Mouse (Mus musculus): ENCODE results near the gene Dapk1. TPM values are rescaled to one million over a fixed set of nuclear protein-coding genes. Genes with fewer than 3 reads are reported as not detected.
"Not testable (repeated sequence)": the region's sequence is repeated elsewhere in the genome, so short reads cannot be mapped to it uniquely, and the experiment has no call there.

The Dapk1 gene
- polyA plus RNA-seq, 1 experiment from 2014 or later, result 6.3 TPM

DNA sequence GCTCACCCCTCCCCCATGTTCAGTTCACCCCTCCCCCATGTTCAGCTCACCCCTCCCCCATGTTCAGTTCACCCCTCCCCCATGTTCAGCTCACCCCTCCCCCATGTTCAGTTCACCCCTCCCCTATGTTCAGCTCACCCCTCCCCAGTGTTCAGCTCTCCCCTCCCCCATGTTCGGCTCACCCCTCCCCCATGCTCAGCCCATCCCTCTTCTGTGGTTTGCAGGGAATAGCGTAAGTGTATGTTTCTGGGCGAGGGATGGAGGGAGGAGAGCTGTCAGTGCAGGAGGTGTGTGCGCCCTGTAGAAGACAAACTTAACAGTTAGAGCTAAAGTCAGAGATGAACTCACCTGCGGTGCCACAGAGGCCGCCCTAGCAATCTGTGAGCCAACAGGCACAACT is 9.2 kb downstream of the Dapk1 start:
- H3K4me2 ChIP-seq (ENCODE audit: low read depth, low read length), result not testable (repeated sequence)

DNA sequence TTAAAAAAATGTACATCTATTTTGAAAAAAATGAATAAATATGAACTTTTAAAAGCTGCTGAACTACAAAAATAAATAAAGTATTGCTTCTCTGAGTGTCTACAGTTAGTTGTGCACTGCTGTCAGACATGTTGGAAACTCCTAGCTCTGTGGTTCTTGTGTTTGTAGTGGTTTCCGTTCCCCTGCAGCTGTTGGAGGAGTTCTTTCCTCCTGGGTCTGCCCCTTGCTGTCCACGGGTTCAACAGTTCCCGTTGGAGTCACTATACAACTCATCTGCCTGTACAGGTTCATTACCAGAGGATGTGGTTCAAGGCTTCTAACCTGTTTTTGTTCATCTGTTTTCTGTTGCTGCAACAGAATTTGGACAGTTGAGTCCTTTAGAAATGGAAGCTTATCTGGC is 10.4 kb downstream of the Dapk1 start:
- Histone ChIP-seq H3K27me3 (replicated peaks; ENCODE audit: control insufficient read depth, insufficient read depth, low read length) (no peaks in the 10 kb centered on the region), H3K9ac (ENCODE audit: low read depth, low read length) (no peak overlapping the region), H3K4me3 (ENCODE audit: low read length) (no peak overlapping the region), H3K4me1 (ENCODE audit: control insufficient read depth, insufficient read depth, low read length) (peaks cover 9% of the 10 kb centered on the region), H3K36me3 (ENCODE audit: control insufficient read depth, insufficient read depth, low read length) (no peaks in the 10 kb centered on the region), H3K27ac (ENCODE audit: low read length) (no peak overlapping the region), H3K9me3 (ENCODE audit: control insufficient read depth, low read length) (no peaks in the 10 kb centered on the region), H3K4me2 (ENCODE audit: low read depth, low read length) (no peak overlapping the region)
- no peak for ATAC-seq
- 68% methylated on average over 3 of the region's 3 CpGs for WGBS

More for the DNA sequence above, 9.2 kb downstream of the Dapk1 start:
- not testable (repeated sequence) for H3K27ac ChIP-seq (ENCODE audit: low read length); H3K9me3 ChIP-seq (ENCODE audit: control insufficient read depth, low read length); H3K9ac ChIP-seq (ENCODE audit: low read depth, low read length); H3K4me3 ChIP-seq (ENCODE audit: low read length); H3K36me3 ChIP-seq (ENCODE audit: control insufficient read depth, insufficient read depth, low read length); H3K27me3 ChIP-seq (replicated peaks; ENCODE audit: control insufficient read depth, insufficient read depth, low read length); H3K4me1 ChIP-seq (ENCODE audit: control insufficient read depth, insufficient read depth, low read length); ATAC-seq
- 78% methylated on average over 6 of the region's 6 CpGs for WGBS

DNA sequence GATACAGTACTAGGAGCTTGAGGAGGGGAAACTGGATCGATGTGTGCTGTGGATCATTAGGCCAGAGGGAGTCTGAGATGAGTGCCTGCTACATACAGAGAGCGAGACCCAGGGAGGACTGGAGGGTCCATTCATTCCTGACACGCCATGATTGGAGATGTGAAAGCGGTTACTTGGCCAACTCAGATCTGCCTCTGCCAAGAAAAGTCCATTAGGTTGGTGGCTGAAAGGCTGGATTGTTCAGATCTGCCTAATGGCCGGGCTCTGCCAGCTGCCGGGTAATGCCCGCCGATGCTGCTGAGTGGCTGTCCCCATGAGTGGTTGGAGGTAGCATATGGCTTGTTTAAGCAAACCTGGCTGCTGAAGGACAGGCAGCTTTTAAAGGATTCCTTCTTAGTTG is 12.4 kb downstream of the Dapk1 start:
- Histone ChIP-seq H3K27ac (ENCODE audit: low read length) (no peak overlapping the region), H3K9me3 (ENCODE audit: control insufficient read depth, low read length) (no peaks in the 10 kb centered on the region), H3K4me2 (ENCODE audit: low read depth, low read length) (no peak overlapping the region), H3K9ac (ENCODE audit: low read depth, low read length) (no peak overlapping the region), H3K4me3 (ENCODE audit: low read length) (no peak overlapping the region), H3K36me3 (ENCODE audit: control insufficient read depth, insufficient read depth, low read length) (no peaks in the 10 kb centered on the region), H3K27me3 (replicated peaks; ENCODE audit: control insufficient read depth, insufficient read depth, low read length) (no peaks in the 10 kb centered on the region), H3K4me1 (ENCODE audit: control insufficient read depth, insufficient read depth, low read length) (peaks cover 17% of the 10 kb centered on the region)
- no peak for ATAC-seq
- WGBS, result 82% methylated on average over 8 of the region's 8 CpGs

DNA sequence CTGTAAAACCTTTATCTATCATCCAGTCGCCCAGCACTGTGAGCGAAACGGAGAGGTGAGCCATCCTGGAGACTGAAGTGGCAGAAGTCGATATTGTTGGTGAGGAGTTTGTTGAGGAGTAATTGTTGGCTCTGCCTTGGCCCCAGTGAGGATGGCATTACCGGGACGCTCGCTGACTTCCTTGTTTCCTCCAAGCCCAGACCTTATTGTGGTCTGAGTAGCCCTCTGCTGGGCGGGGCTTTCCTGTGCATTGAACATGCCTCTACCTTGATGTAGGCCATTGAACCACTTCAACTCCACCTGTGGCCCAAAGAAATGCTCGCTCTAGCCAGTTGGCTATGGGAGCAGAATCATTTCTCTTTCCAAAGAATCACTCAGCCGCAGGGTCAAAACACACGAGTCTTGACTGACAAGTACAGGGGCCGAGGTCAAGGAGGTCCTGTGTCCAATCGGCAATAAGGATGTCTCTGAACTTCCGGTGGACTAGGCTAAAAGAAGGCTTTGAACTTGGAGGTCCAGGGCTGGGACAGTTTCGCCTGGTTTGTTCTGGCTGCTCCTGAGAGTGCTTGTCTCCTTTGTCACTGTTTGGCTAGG is 13.4 kb downstream of the Dapk1 start:
- Histone ChIP-seq H3K36me3 (ENCODE audit: control insufficient read depth, insufficient read depth, low read length) (no peaks in the 10 kb centered on the region), H3K27me3 (replicated peaks; ENCODE audit: control insufficient read depth, insufficient read depth, low read length) (no peaks in the 10 kb centered on the region), H3K9me3 (ENCODE audit: control insufficient read depth, low read length) (no peaks in the 10 kb centered on the region), H3K4me2 (ENCODE audit: low read depth, low read length) (no peak overlapping the region), H3K27ac (ENCODE audit: low read length) (no peak overlapping the region), H3K9ac (ENCODE audit: low read depth, low read length) (no peak overlapping the region), H3K4me1 (ENCODE audit: control insufficient read depth, insufficient read depth, low read length) (peaks cover 19% of the 10 kb centered on the region), H3K4me3 (ENCODE audit: low read length) (no peak overlapping the region)
- WGBS, result 70% methylated on average over 15 of the region's 15 CpGs
- ATAC-seq, result no peak

DNA sequence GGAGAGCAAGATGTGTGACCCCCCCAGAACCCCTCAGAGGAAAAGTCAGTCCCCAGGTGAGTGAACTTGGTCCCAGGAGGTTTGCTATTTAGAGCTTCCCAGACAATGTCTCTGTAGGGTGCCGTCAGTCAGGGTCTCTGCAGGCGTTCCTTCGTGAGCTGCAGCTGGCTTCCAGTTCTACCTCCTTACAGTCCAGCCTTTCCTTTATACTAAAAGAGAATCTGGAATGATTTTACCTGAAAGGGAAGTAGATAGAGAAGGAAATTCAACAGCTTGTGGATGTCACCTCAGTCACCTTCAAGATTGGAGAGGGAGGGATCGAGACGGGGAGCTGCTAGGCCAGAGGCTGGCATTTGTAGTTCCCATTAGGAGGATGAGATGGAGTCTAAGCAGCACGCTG is 14.3 kb downstream of the Dapk1 start:
- ATAC-seq, result no peak

DNA sequence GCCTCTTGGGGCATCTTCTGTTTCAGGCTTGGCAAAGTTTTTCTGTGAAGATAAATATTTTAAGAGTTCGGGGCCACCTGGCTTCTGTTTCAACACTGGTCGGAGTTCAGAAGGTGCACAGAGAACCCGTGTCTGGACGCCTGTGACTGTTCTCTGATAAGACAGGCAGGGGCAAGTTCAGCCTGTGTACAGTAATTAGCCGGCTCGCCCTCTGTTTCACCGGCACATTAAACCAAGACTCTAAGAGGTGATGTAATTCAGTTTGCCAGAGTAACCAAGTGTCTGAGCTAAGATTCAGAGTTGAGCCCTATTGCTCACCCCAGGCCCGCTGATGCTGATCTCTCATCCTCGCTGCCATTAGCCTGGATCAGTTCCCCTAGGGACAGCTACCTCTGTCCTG is 16.5 kb downstream of the Dapk1 start:
- H3K36me3 ChIP-seq (ENCODE audit: control insufficient read depth, insufficient read depth, low read length), result no peaks in the 10 kb centered on the region
- H3K4me3 ChIP-seq (ENCODE audit: low read length), result no peak overlapping the region
- H3K9ac ChIP-seq (ENCODE audit: low read depth, low read length), result no peak overlapping the region
- H3K9me3 ChIP-seq (ENCODE audit: control insufficient read depth, low read length), result no peaks in the 10 kb centered on the region
- ATAC-seq, result peak; percentile 84
- no peak overlapping the region for H3K27ac ChIP-seq (ENCODE audit: low read length)
- no peak overlapping the region for H3K4me2 ChIP-seq (ENCODE audit: low read depth, low read length)
- peaks cover 16% of the 10 kb centered on the region for H3K4me1 ChIP-seq (ENCODE audit: control insufficient read depth, insufficient read depth, low read length)
- WGBS, result 33% methylated on average over 9 of the region's 9 CpGs
- H3K27me3 ChIP-seq (replicated peaks; ENCODE audit: control insufficient read depth, insufficient read depth, low read length), result no peaks in the 10 kb centered on the region

More for the DNA sequence above, 14.3 kb downstream of the Dapk1 start:
- no peak overlapping the region for H3K27ac ChIP-seq (ENCODE audit: low read length)
- H3K36me3 ChIP-seq (ENCODE audit: control insufficient read depth, insufficient read depth, low read length), result no peaks in the 10 kb centered on the region
- H3K27me3 ChIP-seq (replicated peaks; ENCODE audit: control insufficient read depth, insufficient read depth, low read length), result no peaks in the 10 kb centered on the region
- H3K4me3 ChIP-seq (ENCODE audit: low read length), result no peak overlapping the region
- H3K9me3 ChIP-seq (ENCODE audit: control insufficient read depth, low read length), result no peaks in the 10 kb centered on the region
- H3K4me1 ChIP-seq (ENCODE audit: control insufficient read depth, insufficient read depth, low read length), result peaks cover 16% of the 10 kb centered on the region
- no peak overlapping the region for H3K4me2 ChIP-seq (ENCODE audit: low read depth, low read length)
- H3K9ac ChIP-seq (ENCODE audit: low read depth, low read length), result no peak overlapping the region
- 79% methylated on average over 6 of the region's 6 CpGs for WGBS

DNA sequence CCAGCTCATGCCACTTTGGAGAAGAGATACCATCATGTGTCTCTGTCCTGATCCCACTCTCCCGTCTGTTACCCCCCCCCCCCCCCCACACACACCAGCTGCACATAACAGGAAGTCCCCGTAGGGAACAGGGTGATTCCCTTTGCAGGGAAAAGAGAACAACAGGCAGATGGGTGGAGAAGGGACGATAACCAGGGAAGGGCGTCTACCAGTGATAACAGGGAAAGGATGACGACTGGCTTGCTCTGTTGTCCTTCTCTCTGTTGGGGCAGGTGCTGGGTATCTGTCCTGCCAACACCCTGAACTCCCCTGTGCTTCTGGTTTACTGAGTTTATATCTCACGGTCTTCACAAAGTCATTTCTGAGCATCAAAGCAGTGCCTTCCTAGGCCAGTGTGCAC is 18.0 kb downstream of the Dapk1 start:
- H3K36me3 ChIP-seq (ENCODE audit: control insufficient read depth, insufficient read depth, low read length), result no peaks in the 10 kb centered on the region
- H3K9me3 ChIP-seq (ENCODE audit: control insufficient read depth, low read length), result no peaks in the 10 kb centered on the region
- no peak overlapping the region for H3K4me3 ChIP-seq (ENCODE audit: low read length)
- peaks cover 16% of the 10 kb centered on the region for H3K4me1 ChIP-seq (ENCODE audit: control insufficient read depth, insufficient read depth, low read length)
- no peak overlapping the region for H3K9ac ChIP-seq (ENCODE audit: low read depth, low read length)
- H3K4me2 ChIP-seq (ENCODE audit: low read depth, low read length), result no peak overlapping the region
- H3K27me3 ChIP-seq (replicated peaks; ENCODE audit: control insufficient read depth, insufficient read depth, low read length), result no peaks in the 10 kb centered on the region
- H3K27ac ChIP-seq (ENCODE audit: low read length), result no peak overlapping the region
- no peak for ATAC-seq
- WGBS, result 34% methylated on average over 6 of the region's 6 CpGs

DNA sequence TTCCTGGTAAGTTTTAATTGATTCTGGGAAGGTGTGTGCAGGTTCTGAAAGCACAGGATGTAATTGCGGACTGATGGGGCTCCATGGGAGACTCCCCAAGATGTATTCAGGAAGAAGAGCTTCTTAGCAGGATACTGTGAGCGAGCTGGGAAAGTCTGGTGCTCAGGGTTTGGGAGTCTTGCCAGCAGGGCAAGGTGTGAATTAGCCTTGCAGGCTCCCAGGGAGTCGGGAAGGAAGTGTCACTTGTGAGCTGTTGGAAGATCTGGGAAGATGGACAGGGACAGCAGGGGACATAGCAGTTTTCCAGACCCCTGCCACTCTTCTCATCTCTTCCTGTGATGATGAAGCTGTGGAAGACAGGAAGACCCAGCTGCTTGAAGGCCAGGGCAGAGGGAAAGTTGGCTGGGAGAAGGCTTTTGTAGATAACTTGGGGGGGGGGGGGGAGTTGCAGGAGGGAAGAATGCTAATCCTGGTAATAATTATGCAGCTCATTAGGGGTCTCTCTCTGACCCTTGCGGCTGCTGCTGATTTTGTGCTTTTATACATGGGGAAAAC is 19.7 kb downstream of the Dapk1 start:
- no peak for ATAC-seq

DNA sequence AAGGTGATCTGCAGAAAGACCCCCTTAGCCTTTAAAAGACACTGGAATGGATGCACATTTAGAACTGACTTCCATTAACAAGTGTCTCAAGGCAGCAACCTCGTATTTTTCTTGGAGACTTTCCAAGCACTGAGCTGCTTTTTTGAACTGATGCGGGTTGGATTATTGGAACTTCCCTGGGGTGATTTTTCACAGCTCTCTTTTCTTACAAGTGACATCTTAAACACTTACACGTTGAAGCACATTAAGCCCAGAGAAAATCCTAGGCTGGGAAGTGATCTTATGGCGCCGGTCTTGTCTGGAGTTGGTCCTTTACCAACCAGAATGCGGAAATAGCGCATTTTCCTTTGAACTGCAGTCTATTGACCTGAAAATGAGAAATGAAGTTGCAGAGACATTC is 23.8 kb downstream of the Dapk1 start:
- Histone ChIP-seq H3K4me1 (ENCODE audit: control insufficient read depth, insufficient read depth, low read length) (no peaks in the 10 kb centered on the region), H3K4me2 (ENCODE audit: low read depth, low read length) (no peak overlapping the region), H3K36me3 (ENCODE audit: control insufficient read depth, insufficient read depth, low read length) (no peaks in the 10 kb centered on the region), H3K9me3 (ENCODE audit: control insufficient read depth, low read length) (no peaks in the 10 kb centered on the region), H3K4me3 (ENCODE audit: low read length) (no peak overlapping the region), H3K27ac (ENCODE audit: low read length) (no peak overlapping the region), H3K9ac (ENCODE audit: low read depth, low read length) (no peak overlapping the region), H3K27me3 (replicated peaks; ENCODE audit: control insufficient read depth, insufficient read depth, low read length) (no peaks in the 10 kb centered on the region)
- 71% methylated on average over 7 of the region's 7 CpGs for WGBS
- no peak for ATAC-seq

More for the DNA sequence above, 19.7 kb downstream of the Dapk1 start:
- Histone ChIP-seq H3K4me1 (ENCODE audit: control insufficient read depth, insufficient read depth, low read length) (peaks cover 16% of the 10 kb centered on the region), H3K9me3 (ENCODE audit: control insufficient read depth, low read length) (no peaks in the 10 kb centered on the region), H3K4me3 (ENCODE audit: low read length) (no peak overlapping the region), H3K27ac (ENCODE audit: low read length) (no peak overlapping the region), H3K9ac (ENCODE audit: low read depth, low read length) (no peak overlapping the region), H3K27me3 (replicated peaks; ENCODE audit: control insufficient read depth, insufficient read depth, low read length) (no peaks in the 10 kb centered on the region), H3K36me3 (ENCODE audit: control insufficient read depth, insufficient read depth, low read length) (no peaks in the 10 kb centered on the region), H3K4me2 (ENCODE audit: low read depth, low read length) (no peak overlapping the region)
- WGBS, result 69% methylated on average over 4 of the region's 4 CpGs

Measured in intestine, embryonic 16.5 days (tissue).